Mouse (Mus musculus): ENCODE data around the gene Prpsap1. TPM values are rescaled to one million over a fixed set of nuclear protein-coding genes. Genes with fewer than 3 reads are reported as not detected.
A peak's percentile ranks its signal among the peaks of the same experiment; 100 is the strongest.

The Prpsap1 gene
- polyA plus RNA-seq, 1 experiment from 2014 or later, result 89.5 TPM

DNA sequence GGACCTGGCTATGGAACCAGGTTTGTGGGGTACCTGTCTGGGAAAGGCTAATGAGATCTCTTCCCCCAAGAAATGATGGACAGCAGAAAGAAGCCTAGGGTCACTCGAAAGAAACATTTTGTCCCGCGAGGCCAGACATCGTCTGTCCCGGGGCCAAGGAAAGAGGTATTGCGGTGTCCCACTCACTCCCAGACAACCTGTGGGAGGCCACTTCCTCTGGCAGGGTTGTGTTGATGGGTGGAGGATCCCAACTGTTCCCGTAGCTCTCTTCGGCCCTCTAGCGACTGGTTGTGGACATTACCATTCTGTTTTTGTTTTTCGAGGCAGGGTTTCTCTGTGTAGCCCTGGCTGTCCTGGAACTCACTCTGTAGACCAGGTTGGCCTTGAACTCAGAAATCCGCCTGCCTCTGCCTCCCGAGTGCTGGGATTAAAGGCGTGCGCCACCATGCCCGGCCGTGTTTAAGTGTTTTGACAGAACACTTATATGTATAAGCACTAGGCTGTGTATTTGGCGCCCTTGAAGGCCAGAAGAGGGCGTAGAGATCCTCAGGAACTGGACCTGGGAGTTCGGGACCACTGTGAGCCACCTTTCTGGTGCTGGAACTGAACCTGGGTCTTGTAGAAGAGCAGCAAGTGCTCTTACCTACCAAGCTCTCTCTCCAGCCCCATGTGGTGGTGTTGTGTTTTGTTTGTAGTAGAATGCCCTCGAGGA lies 40.3 kb upstream of the Prpsap1 start:
- peak; percentile 59 for ATAC-seq

DNA sequence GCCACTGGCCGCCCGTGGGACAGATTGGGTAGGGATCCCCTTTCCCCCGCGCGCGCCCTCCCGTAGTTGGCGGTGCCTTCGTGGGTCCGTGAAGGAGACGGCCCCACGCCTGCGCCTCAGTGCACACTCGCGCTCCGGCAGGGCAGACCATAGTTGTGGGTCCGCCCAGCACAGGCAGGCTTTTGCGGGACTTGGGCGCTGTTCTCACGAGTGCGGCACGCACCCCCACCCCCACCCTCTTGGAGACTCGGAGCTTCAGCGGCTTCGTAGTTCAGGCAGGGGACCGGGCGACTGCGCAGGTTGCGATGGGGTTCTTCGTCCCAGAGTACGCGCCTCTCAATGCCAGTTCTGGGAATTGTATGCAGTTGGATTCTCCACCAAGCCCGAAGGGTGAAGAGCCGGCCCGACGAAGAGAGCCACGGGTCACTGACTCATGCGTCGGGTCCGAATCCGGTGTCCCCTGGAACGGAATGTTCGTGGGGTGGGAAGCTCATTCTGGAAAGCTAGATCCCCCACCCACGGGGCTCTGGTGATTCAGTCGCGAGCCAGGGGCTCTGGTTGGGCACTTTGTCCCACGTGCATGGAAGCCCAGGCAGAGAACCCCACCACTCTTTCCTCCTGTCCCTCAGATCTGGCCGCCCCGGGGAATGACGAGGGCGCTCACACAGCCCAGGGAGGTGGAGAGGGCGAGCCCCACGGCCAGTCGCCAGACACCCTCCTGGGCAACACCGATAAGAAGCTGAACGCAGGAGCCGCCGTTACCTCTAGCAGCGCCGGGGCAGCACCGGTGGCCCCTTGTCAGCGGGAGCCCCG lies 39.5 kb upstream of the Prpsap1 start:
- Histone ChIP-seq H3K4me3 (ENCODE audit: low read depth, low read length) (peak overlapping the region; percentile 55), H3K4me2 (replicated peaks; ENCODE audit: low read depth, low read length) (peak overlapping the region; percentile 86), H3K4me1 (ENCODE audit: insufficient read depth, low read depth, low read length) (peaks cover 6% of the 10 kb centered on the region; the same call in 1 of the 2 replicates), H3K27ac (ENCODE audit: low read length) (peak overlapping the region; percentile 92), H3K27me3 (replicated peaks; ENCODE audit: insufficient read depth, low read length) (no peaks in the 10 kb centered on the region; the same call in 1 of the 2 replicates), H3K9ac (replicated peaks; ENCODE audit: low read depth) (peak overlapping the region; percentile 69), H3K9me3 (ENCODE audit: low read length) (no peaks in the 10 kb centered on the region), H3K36me3 (ENCODE audit: insufficient read depth, low read length) (peaks cover 9% of the 10 kb centered on the region; the same call in 1 of the 2 replicates)
- TF ChIP-seq EP300 (IDR thresholded peaks at IDR 0.05) (peak; percentile 78), CTCF (IDR thresholded peaks at IDR 0.05) (peak; percentile 0; the same call in 1 of the 2 replicates)
- ATAC-seq (peak; percentile 40), DNase-seq (ENCODE audit: low spot score) (peak; percentile 63)
- WGBS, result 3% methylated on average over 59 of the region's 63 CpGs

More for the DNA sequence above, 40.3 kb upstream of the Prpsap1 start:
- H3K27ac ChIP-seq (ENCODE audit: low read length), result peak overlapping the region; percentile 92
- H3K4me3 ChIP-seq (ENCODE audit: low read depth, low read length), result peak overlapping the region; percentile 55
- H3K4me1 ChIP-seq (ENCODE audit: insufficient read depth, low read depth, low read length), result peaks cover 6% of the 10 kb centered on the region; the same call in 1 of the 2 replicates
- WGBS, result 13% methylated on average over 20 of the region's 20 CpGs
- TF ChIP-seq CTCF (IDR thresholded peaks at IDR 0.05) (peak; percentile 89), EP300 (IDR thresholded peaks at IDR 0.05) (no peak)
- H3K36me3 ChIP-seq (ENCODE audit: insufficient read depth, low read length), result peaks cover 17% of the 10 kb centered on the region; the same call in 1 of the 2 replicates
- no peaks in the 10 kb centered on the region for H3K9me3 ChIP-seq (ENCODE audit: low read length)
- peak overlapping the region; percentile 69 for H3K9ac ChIP-seq (replicated peaks; ENCODE audit: low read depth)
- peak; percentile 90 for DNase-seq (ENCODE audit: low spot score)
- peak overlapping the region; percentile 86 for H3K4me2 ChIP-seq (replicated peaks; ENCODE audit: low read depth, low read length)
- H3K27me3 ChIP-seq (replicated peaks; ENCODE audit: insufficient read depth, low read length), result no peaks in the 10 kb centered on the region; the same call in 1 of the 2 replicates

- TF ChIP-seq EP300 (IDR thresholded peaks at IDR 0.05) (no peak), CTCF (IDR thresholded peaks at IDR 0.05) (peak; percentile 35; the same call in 1 of the 2 replicates)
- Histone ChIP-seq H3K27ac (ENCODE audit: low read length) (peak overlapping the region; percentile 92), H3K4me2 (replicated peaks; ENCODE audit: low read depth, low read length) (peak overlapping the region; percentile 86), H3K9me3 (ENCODE audit: low read length) (no peaks in the 10 kb centered on the region), H3K4me1 (ENCODE audit: insufficient read depth, low read depth, low read length) (peaks cover 6% of the 10 kb centered on the region; the same call in 1 of the 2 replicates), H3K9ac (replicated peaks; ENCODE audit: low read depth) (peak overlapping the region; percentile 69), H3K27me3 (replicated peaks; ENCODE audit: insufficient read depth, low read length) (no peaks in the 10 kb centered on the region; the same call in 1 of the 2 replicates), H3K36me3 (ENCODE audit: insufficient read depth, low read length) (0 out of 2 replicates have a peak, but pooled peaks cover 5% of the 10 kb centered on the region), H3K4me3 (ENCODE audit: low read depth, low read length) (peak overlapping the region; percentile 55)
- WGBS, result under 1% methylated on average over 49 of the region's 50 CpGs
- DNase-seq (ENCODE audit: low spot score) (peak; percentile 94), ATAC-seq (peak; percentile 73)
Observed at GRCm38 (mm10) chr11:116532810-116533338, 38.9 kb upstream of the Prpsap1 start.

DNA sequence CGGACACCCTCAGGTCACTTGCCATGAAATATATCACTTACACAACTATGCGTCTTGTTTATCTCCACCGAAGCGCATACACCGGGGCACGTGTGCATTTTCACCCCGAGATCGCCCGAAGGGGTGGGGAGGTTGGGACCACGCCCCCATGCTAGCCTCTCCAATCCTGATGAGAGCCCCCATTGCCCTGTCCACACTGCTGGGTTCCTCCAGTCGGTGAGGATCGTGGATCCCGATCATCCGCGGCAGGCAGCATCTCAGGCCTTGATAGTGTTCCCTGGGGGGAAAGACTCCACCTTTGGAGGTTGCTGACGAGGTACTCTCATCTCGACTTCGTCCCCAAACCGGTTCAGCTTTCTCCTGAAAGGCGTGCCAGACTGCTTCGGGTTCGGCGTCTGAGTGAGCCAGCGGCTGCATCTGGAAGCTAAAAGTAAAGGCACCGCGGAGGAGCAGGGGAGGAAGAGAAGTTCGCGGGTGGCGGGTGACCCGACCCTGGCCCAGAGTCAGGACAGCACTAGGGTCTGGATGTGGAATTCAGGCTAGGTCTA lies 38.3 kb upstream of the Prpsap1 start:
- H3K4me3 ChIP-seq (ENCODE audit: low read depth, low read length), result peak overlapping the region; percentile 55
- WGBS, result 2% methylated on average over 29 of the region's 30 CpGs
- H3K36me3 ChIP-seq (ENCODE audit: insufficient read depth, low read length), result 0 out of 2 replicates have a peak, but pooled peaks cover 4% of the 10 kb centered on the region
- H3K27me3 ChIP-seq (replicated peaks; ENCODE audit: insufficient read depth, low read length), result no peaks in the 10 kb centered on the region; the same call in 1 of the 2 replicates
- peak overlapping the region; percentile 92 for H3K27ac ChIP-seq (ENCODE audit: low read length)
- peak overlapping the region; percentile 86 for H3K4me2 ChIP-seq (replicated peaks; ENCODE audit: low read depth, low read length)
- TF ChIP-seq EP300 (IDR thresholded peaks at IDR 0.05) (no peak), CTCF (IDR thresholded peaks at IDR 0.05) (no peak)
- ATAC-seq, result peak; percentile 18; the same call in 1 of the 2 replicates
- DNase-seq (ENCODE audit: low spot score), result peak; percentile 76
- peak overlapping the region; percentile 69 for H3K9ac ChIP-seq (replicated peaks; ENCODE audit: low read depth)
- H3K9me3 ChIP-seq (ENCODE audit: low read length), result no peaks in the 10 kb centered on the region
- peaks cover 6% of the 10 kb centered on the region; the same call in 1 of the 2 replicates for H3K4me1 ChIP-seq (ENCODE audit: insufficient read depth, low read depth, low read length)

- peaks cover 6% of the 10 kb centered on the region; the same call in 1 of the 2 replicates for H3K4me1 ChIP-seq (ENCODE audit: insufficient read depth, low read depth, low read length)
Observed at GRCm38 (mm10) chr11:116531371-116532191, 37.6 kb upstream of the Prpsap1 start.

More at GRCm38 (mm10) chr11:116531371-116532191, 37.6 kb upstream of the Prpsap1 start:
- H3K27me3 ChIP-seq (replicated peaks; ENCODE audit: insufficient read depth, low read length), result no peaks in the 10 kb centered on the region; the same call in 1 of the 2 replicates
- H3K4me3 ChIP-seq (ENCODE audit: low read depth, low read length), result peak overlapping the region; percentile 55
- no peaks in the 10 kb centered on the region for H3K9me3 ChIP-seq (ENCODE audit: low read length)
- no peaks in the 10 kb centered on the region for H3K36me3 ChIP-seq (ENCODE audit: insufficient read depth, low read length)
- peak overlapping the region; percentile 92 for H3K27ac ChIP-seq (ENCODE audit: low read length)
- peak; percentile 65 for DNase-seq (ENCODE audit: low spot score)
- 2% methylated on average over 48 of the region's 48 CpGs for WGBS
- 0 out of 2 replicates have a peak, but pooled peaks have one; percentile 7 for ATAC-seq
- H3K9ac ChIP-seq (replicated peaks; ENCODE audit: low read depth), result peak overlapping the region; percentile 69
- no peak for TF ChIP-seq EP300 (IDR thresholded peaks at IDR 0.05)
- no peak for TF ChIP-seq CTCF (IDR thresholded peaks at IDR 0.05)
- H3K4me2 ChIP-seq (replicated peaks; ENCODE audit: low read depth, low read length), result peak overlapping the region; percentile 86

All from lung, postnatal 0 days (tissue).